Mouse (Mus musculus): ENCODE data around the gene Ing4. TPM values are rescaled to one million over a fixed set of nuclear protein-coding genes. Genes with fewer than 3 reads are reported as not detected.

Gene Ing4
- polyA plus RNA-seq, 1 experiment from 2014 or later = 76.1 TPM

GRCm38 (mm10) chr6:125094843-125095242 lies 55.3 kb downstream of the Ing4 start:
- no peak overlapping the region for H3K4me2 ChIP-seq (ENCODE audit: low read length)
- H3K36me3 ChIP-seq (ENCODE audit: control insufficient read depth, insufficient read depth, low read length) = peaks cover 20% of the 10 kb centered on the region
- 58% methylated on average over 3 of the region's 3 CpGs for WGBS
- H3K27ac ChIP-seq (replicated peaks in 1 of 2; ENCODE audit: control insufficient read depth in 1 of 2, insufficient read depth in 1 of 2, low read depth in 2 of 2, low read length in 2 of 2) = peak overlapping the region; percentile 32 to 97; a peak in 3 of 4 replicates
- no peak for ATAC-seq (ENCODE audit: insufficient number of reproducible peaks, insufficient read depth, low FRiP score, low read depth)
- H3K9ac ChIP-seq (ENCODE audit: low read length) = no peak overlapping the region
- H3K9me3 ChIP-seq (ENCODE audit: control insufficient read depth, low read length) = no peaks in the 10 kb centered on the region
- H3K4me3 ChIP-seq (ENCODE audit: control insufficient read depth in 1 of 2, insufficient read depth in 1 of 2, low read depth in 1 of 2, low read length in 2 of 2) = no peak overlapping the region
- H3K27me3 ChIP-seq (ENCODE audit: control insufficient read depth, insufficient read depth, low read length) = no peaks in the 10 kb centered on the region
- H3K4me1 ChIP-seq (ENCODE audit: control insufficient read depth in 2 of 2, insufficient read depth in 2 of 2, low read length in 2 of 2) = peaks cover 27 to 36% of the 10 kb centered on the region in 2 experiments

- 4% methylated on average over 33 of the region's 45 CpGs for WGBS
- Histone ChIP-seq H3K4me1 (ENCODE audit: control insufficient read depth in 2 of 2, insufficient read depth in 2 of 2, low read length in 2 of 2) (peaks cover 21 to 33% of the 10 kb centered on the region in 2 experiments), H3K4me3 (ENCODE audit: control insufficient read depth in 1 of 2, insufficient read depth in 1 of 2, low read depth in 1 of 2, low read length in 2 of 2) (peak within 1 kb of the TSS; percentile 93 to 99), H3K36me3 (ENCODE audit: control insufficient read depth, insufficient read depth, low read length) (peaks cover 28% of the 10 kb centered on the region), H3K27ac (replicated peaks in 1 of 2; ENCODE audit: control insufficient read depth in 1 of 2, insufficient read depth in 1 of 2, low read depth in 2 of 2, low read length in 2 of 2) (peak within 1 kb of the TSS; percentile 93 to 97), H3K27me3 (ENCODE audit: control insufficient read depth, insufficient read depth, low read length) (no peaks in the 10 kb centered on the region), H3K9me3 (ENCODE audit: control insufficient read depth, low read length) (no peaks in the 10 kb centered on the region), H3K9ac (ENCODE audit: low read length) (peak within 1 kb of the TSS; percentile 97), H3K4me2 (ENCODE audit: low read length) (peak within 1 kb of the TSS; percentile 80)
- peak; percentile 72 for ATAC-seq (ENCODE audit: insufficient number of reproducible peaks, insufficient read depth, low FRiP score, low read depth)
Observed at GRCm38 (mm10) chr6:125095391-125096278, 56.1 kb downstream of the Ing4 start, which contains the start of gene Chd4. Gene Chd4 (plus strand): TSS chr6:125095981.

- under 1% methylated on average over 15 of the region's 32 CpGs for WGBS
- peak overlapping the region; percentile 93 to 97 for H3K27ac ChIP-seq (replicated peaks in 1 of 2; ENCODE audit: control insufficient read depth in 1 of 2, insufficient read depth in 1 of 2, low read depth in 2 of 2, low read length in 2 of 2)
- no peaks in the 10 kb centered on the region for H3K9me3 ChIP-seq (ENCODE audit: control insufficient read depth, low read length)
- peak overlapping the region; percentile 97 for H3K9ac ChIP-seq (ENCODE audit: low read length)
- ATAC-seq (ENCODE audit: insufficient number of reproducible peaks, insufficient read depth, low FRiP score, low read depth) = 0 out of 2 replicates have a peak, but pooled peaks have one; percentile 0
- peaks cover 34% of the 10 kb centered on the region for H3K36me3 ChIP-seq (ENCODE audit: control insufficient read depth, insufficient read depth, low read length)
- peak overlapping the region; percentile 93 to 99 for H3K4me3 ChIP-seq (ENCODE audit: control insufficient read depth in 1 of 2, insufficient read depth in 1 of 2, low read depth in 1 of 2, low read length in 2 of 2)
- H3K4me1 ChIP-seq (ENCODE audit: control insufficient read depth in 2 of 2, insufficient read depth in 2 of 2, low read length in 2 of 2) = peaks cover 21 to 30% of the 10 kb centered on the region in 2 experiments
- peak overlapping the region; percentile 80 for H3K4me2 ChIP-seq (ENCODE audit: low read length)
- H3K27me3 ChIP-seq (ENCODE audit: control insufficient read depth, insufficient read depth, low read length) = no peaks in the 10 kb centered on the region
Observed at GRCm38 (mm10) chr6:125096279-125096596, 56.7 kb downstream of the Ing4 start.

- peak overlapping the region; percentile 97 for H3K9ac ChIP-seq (ENCODE audit: low read length)
- no peaks in the 10 kb centered on the region for H3K9me3 ChIP-seq (ENCODE audit: control insufficient read depth, low read length)
- H3K4me3 ChIP-seq (ENCODE audit: control insufficient read depth in 1 of 2, insufficient read depth in 1 of 2, low read depth in 1 of 2, low read length in 2 of 2) = peak overlapping the region; percentile 93 to 99
- WGBS = under 1% methylated on average over 33 of the region's 44 CpGs
- ATAC-seq (ENCODE audit: insufficient number of reproducible peaks, insufficient read depth, low FRiP score, low read depth) = peak; percentile 57
- peak overlapping the region; percentile 90 to 97 for H3K27ac ChIP-seq (replicated peaks in 1 of 2; ENCODE audit: control insufficient read depth in 1 of 2, insufficient read depth in 1 of 2, low read depth in 2 of 2, low read length in 2 of 2)
- peaks cover 21 to 30% of the 10 kb centered on the region in 2 experiments for H3K4me1 ChIP-seq (ENCODE audit: control insufficient read depth in 2 of 2, insufficient read depth in 2 of 2, low read length in 2 of 2)
- peaks cover 39% of the 10 kb centered on the region for H3K36me3 ChIP-seq (ENCODE audit: control insufficient read depth, insufficient read depth, low read length)
- peak overlapping the region; percentile 80 for H3K4me2 ChIP-seq (ENCODE audit: low read length)
- H3K27me3 ChIP-seq (ENCODE audit: control insufficient read depth, insufficient read depth, low read length) = no peaks in the 10 kb centered on the region
Observed at GRCm38 (mm10) chr6:125096597-125097345, 57.2 kb downstream of the Ing4 start.

GRCm38 (mm10) chr6:125097346-125097689 lies 57.8 kb downstream of the Ing4 start:
- peak overlapping the region; percentile 93 to 99 for H3K4me3 ChIP-seq (ENCODE audit: control insufficient read depth in 1 of 2, insufficient read depth in 1 of 2, low read depth in 1 of 2, low read length in 2 of 2)
- H3K9ac ChIP-seq (ENCODE audit: low read length) = peak overlapping the region; percentile 97
- under 1% methylated on average over 12 of the region's 12 CpGs for WGBS
- H3K9me3 ChIP-seq (ENCODE audit: control insufficient read depth, low read length) = no peaks in the 10 kb centered on the region
- H3K4me1 ChIP-seq (ENCODE audit: control insufficient read depth in 2 of 2, insufficient read depth in 2 of 2, low read length in 2 of 2) = peaks cover 21 to 30% of the 10 kb centered on the region in 2 experiments
- H3K4me2 ChIP-seq (ENCODE audit: low read length) = peak overlapping the region; percentile 80
- no peaks in the 10 kb centered on the region for H3K27me3 ChIP-seq (ENCODE audit: control insufficient read depth, insufficient read depth, low read length)
- peak overlapping the region; percentile 90 to 97 for H3K27ac ChIP-seq (replicated peaks in 1 of 2; ENCODE audit: control insufficient read depth in 1 of 2, insufficient read depth in 1 of 2, low read depth in 2 of 2, low read length in 2 of 2)
- H3K36me3 ChIP-seq (ENCODE audit: control insufficient read depth, insufficient read depth, low read length) = peaks cover 45% of the 10 kb centered on the region
- ATAC-seq (ENCODE audit: insufficient number of reproducible peaks, insufficient read depth, low FRiP score, low read depth) = 0 out of 2 replicates have a peak, but pooled peaks have one; percentile 2

GRCm38 (mm10) chr6:125097951-125098350 lies 58.4 kb downstream of the Ing4 start:
- Histone ChIP-seq H3K27ac (replicated peaks in 1 of 2; ENCODE audit: control insufficient read depth in 1 of 2, insufficient read depth in 1 of 2, low read depth in 2 of 2, low read length in 2 of 2) (no peak overlapping the region), H3K36me3 (ENCODE audit: control insufficient read depth, insufficient read depth, low read length) (peaks cover 51% of the 10 kb centered on the region), H3K9me3 (ENCODE audit: control insufficient read depth, low read length) (no peaks in the 10 kb centered on the region), H3K27me3 (ENCODE audit: control insufficient read depth, insufficient read depth, low read length) (no peaks in the 10 kb centered on the region), H3K4me3 (ENCODE audit: control insufficient read depth in 1 of 2, insufficient read depth in 1 of 2, low read depth in 1 of 2, low read length in 2 of 2) (peak overlapping the region; percentile 93 to 99), H3K9ac (ENCODE audit: low read length) (peak overlapping the region; percentile 97), H3K4me1 (ENCODE audit: control insufficient read depth in 2 of 2, insufficient read depth in 2 of 2, low read length in 2 of 2) (peaks cover 21 to 30% of the 10 kb centered on the region in 2 experiments), H3K4me2 (ENCODE audit: low read length) (peak overlapping the region; percentile 80)
- ATAC-seq (ENCODE audit: insufficient number of reproducible peaks, insufficient read depth, low FRiP score, low read depth) = no peak
- 43% methylated on average over 8 of the region's 8 CpGs for WGBS

GRCm38 (mm10) chr6:125098513-125098912 lies 59.0 kb downstream of the Ing4 start:
- Histone ChIP-seq H3K4me3 (ENCODE audit: control insufficient read depth in 1 of 2, insufficient read depth in 1 of 2, low read depth in 1 of 2, low read length in 2 of 2) (peak overlapping the region; percentile 93 to 99; a peak in 3 of 4 replicates), H3K4me1 (ENCODE audit: control insufficient read depth in 2 of 2, insufficient read depth in 2 of 2, low read length in 2 of 2) (peaks cover 21 to 30% of the 10 kb centered on the region in 2 experiments), H3K4me2 (ENCODE audit: low read length) (peak overlapping the region; percentile 80), H3K27ac (replicated peaks in 1 of 2; ENCODE audit: control insufficient read depth in 1 of 2, insufficient read depth in 1 of 2, low read depth in 2 of 2, low read length in 2 of 2) (no peak overlapping the region), H3K9me3 (ENCODE audit: control insufficient read depth, low read length) (no peaks in the 10 kb centered on the region), H3K9ac (ENCODE audit: low read length) (peak overlapping the region; percentile 97), H3K36me3 (ENCODE audit: control insufficient read depth, insufficient read depth, low read length) (peaks cover 57% of the 10 kb centered on the region), H3K27me3 (ENCODE audit: control insufficient read depth, insufficient read depth, low read length) (no peaks in the 10 kb centered on the region)
- no peak for ATAC-seq (ENCODE audit: insufficient number of reproducible peaks, insufficient read depth, low FRiP score, low read depth)
- 39% methylated on average over 3 of the region's 3 CpGs for WGBS
